Mouse (Mus musculus) CH12.LX (cell line): ENCODE results near the gene Ash1l. TPM values are rescaled to one million over a fixed set of nuclear protein-coding genes. Genes with fewer than 3 reads are reported as not detected.

ENCODE experiments used
- DNase-seq: peaks from one replicate; pipeline ENCODE4 v3.0.0-alpha.2; 2013; ENCODE audit errors: extremely low read depth
- H3K27ac ChIP-seq: 2 replicates; pipeline ENCODE4 v1.5.1; 2012; ENCODE audit warnings: low read depth, mild to moderate bottlenecking, control low read depth, moderate library complexity; ENCODE audit not compliant: insufficient read depth
- H3K27me3 ChIP-seq: replicated peaks from 2 replicates; pipeline ENCODE3; 2012; ENCODE audit warnings: inconsistent platforms
- H3K36me3 ChIP-seq, 2 experiments: replicated peaks in 1 of 2; 2 replicates each; pipeline versions ENCODE3 to v1.6.1; 2012; ENCODE audit warnings: inconsistent platforms in 1 of 2, low read length in 1 of 2, mild to moderate bottlenecking in 1 of 2, mixed read lengths in 1 of 2, moderate library complexity in 1 of 2; ENCODE audit not compliant: control insufficient read depth in 1 of 2, insufficient read depth in 1 of 2
- H3K4me1 ChIP-seq, 2 experiments: 2 replicates each; pipeline ENCODE4 v1.6.1; 2012; ENCODE audit warnings: inconsistent platforms in 1 of 2, moderate library complexity in 1 of 2; ENCODE audit not compliant: insufficient read depth in 2 of 2, control insufficient read depth in 1 of 2
- H3K4me2 ChIP-seq: 2 replicates; pipeline ENCODE4 v1.6.1; 2012; ENCODE audit warnings: low read depth, mild to moderate bottlenecking, control low read depth; ENCODE audit not compliant: poor library complexity, insufficient read depth, severe bottlenecking
- H3K4me3 ChIP-seq, 3 experiments: fragments of 150-350 bp in 1 of 3; sonication (generic) in 1 of 3; replicated peaks in 1 of 3; 2 replicates each; pipeline versions ENCODE3 to v1.5.1; 2011 to 2012; ENCODE audit warnings: low read depth in 2 of 3, low read length in 2 of 3, mild to moderate bottlenecking in 2 of 3, moderate library complexity in 2 of 3, control low read depth in 1 of 3, improper control_type of control experiment in 1 of 3, inconsistent platforms in 1 of 3, mixed read lengths in 1 of 3; ENCODE audit not compliant: poor library complexity in 1 of 3
- H3K79me2 ChIP-seq: replicated peaks from 2 replicates; pipeline ENCODE4 v1.6.1; 2012; ENCODE audit warnings: mild to moderate bottlenecking, moderate library complexity; ENCODE audit not compliant: control insufficient read depth, poor library complexity, insufficient read depth, severe bottlenecking; ENCODE audit errors: extremely low read depth
- H3K9ac ChIP-seq: 2 replicates; pipeline ENCODE4 v1.6.1; 2012; ENCODE audit warnings: low read depth, mild to moderate bottlenecking, control low read depth, moderate library complexity; ENCODE audit not compliant: insufficient read depth
- H3K9me3 ChIP-seq: replicated peaks from 2 replicates; pipeline ENCODE3; 2012; ENCODE audit warnings: low read length, inconsistent platforms, mixed read lengths
- CTCF ChIP-seq, 2 experiments: IDR thresholded peaks in 1 of 2; conservative IDR thresholded peaks in 1 of 2; 2 replicates each; pipeline ENCODE4 v1.5.1; 2011 to 2012; ENCODE audit warnings: low read depth in 2 of 2, low read length in 2 of 2, improper control_type of control experiment in 1 of 2, inconsistent platforms in 1 of 2, mild to moderate bottlenecking in 1 of 2, moderate library complexity in 1 of 2
- EP300 ChIP-seq: IDR thresholded peaks from 2 replicates; pipeline ENCODE4 v1.6.1; 2011; ENCODE audit warnings: low read length, improper control_type of control experiment
- ETS1 ChIP-seq: conservative IDR thresholded peaks from 2 replicates; pipeline ENCODE4 v1.6.1; 2012; ENCODE audit warnings: low read depth, mild to moderate bottlenecking, inconsistent platforms, low read length, improper control_type of control experiment, moderate library complexity
- JUND ChIP-seq: conservative IDR thresholded peaks from 2 replicates; pipeline ENCODE4 v1.6.1; 2011; ENCODE audit warnings: low read depth, low read length, improper control_type of control experiment
- MAFK ChIP-seq: IDR thresholded peaks from 2 replicates; pipeline ENCODE4 v1.6.1; 2011; ENCODE audit warnings: low read length, improper control_type of control experiment; ENCODE audit not compliant: insufficient replicate concordance
- NELFE ChIP-seq: IDR thresholded peaks from 2 replicates; pipeline ENCODE4 v1.6.1; 2011; ENCODE audit warnings: low read depth, low read length, improper control_type of control experiment
- POLR2AphosphoS2 ChIP-seq: IDR thresholded peaks from 2 replicates; pipeline ENCODE4 v1.6.1; 2011; ENCODE audit warnings: low read depth, low read length, improper control_type of control experiment
- RAD21 ChIP-seq: IDR thresholded peaks from 2 replicates; pipeline ENCODE4 v1.6.1; 2011; ENCODE audit warnings: low read depth, mild to moderate bottlenecking, low read length, improper control_type of control experiment, moderate library complexity
- TBP ChIP-seq: conservative IDR thresholded peaks from 2 replicates; pipeline ENCODE4 v1.6.1; 2011; ENCODE audit warnings: low read depth, low read length, improper control_type of control experiment
- ZC3H11A ChIP-seq: IDR thresholded peaks from 2 replicates; pipeline ENCODE4 v1.6.1; 2012; ENCODE audit warnings: low read depth, mild to moderate bottlenecking, inconsistent platforms, low read length, improper control_type of control experiment
- ZKSCAN1 ChIP-seq: IDR thresholded peaks from 2 replicates; pipeline ENCODE4 v1.6.1; 2012; ENCODE audit warnings: low read depth, inconsistent platforms, low read length, improper control_type of control experiment, borderline replicate concordance
- ZMIZ1 ChIP-seq: IDR thresholded peaks from 2 replicates; pipeline ENCODE4 v1.6.1; 2012; ENCODE audit warnings: low read depth, mild to moderate bottlenecking, inconsistent platforms, low read length, improper control_type of control experiment
- dilution Hi-C: fragments of 300-500 bp; cut with MboI; formaldehyde crosslinking; loops from 2 replicates; pipeline ENCODE4 v1.14.3; 2020; ENCODE audit warnings: low sequenced_read_pairs; ENCODE audit not compliant: extremely low pct_unique_long_range_greater_than_20kb, extremely low pct_ligation_motif_present
- in situ Hi-C: fragments of 300-500 bp; cut with MboI; formaldehyde crosslinking; loops from 3 replicates; pipeline ENCODE4 v1.14.3; 2019; ENCODE audit warnings: low sequenced_read_pairs, low pct_ligation_motif_present, low pct_unique_long_range_greater_than_20kb, mixed read lengths
- polyA plus RNA-seq: library from polyadenylated mRNA; unstranded; fragments of >175 nt; gene quantifications from 2 replicates; pipeline ENCODE4 v1.2.1, GENCODE M21; 2012; ENCODE audit warnings: low read depth; ENCODE audit not compliant: insufficient read length
- total RNA-seq, 2 experiments: library from RNA; depleted of rRNA; stranded (reverse); fragments of 300-350 nt in 1 of 2; fragments of >200 nt in 1 of 2; gene quantifications; 2 replicates each; pipeline ENCODE4 v1.2.3; 2012 to 2014

Ash1l gene
- total and polyA plus RNA-seq, 3 experiments: 2.9 to 9.7 (median 5.8) TPM

DNA sequence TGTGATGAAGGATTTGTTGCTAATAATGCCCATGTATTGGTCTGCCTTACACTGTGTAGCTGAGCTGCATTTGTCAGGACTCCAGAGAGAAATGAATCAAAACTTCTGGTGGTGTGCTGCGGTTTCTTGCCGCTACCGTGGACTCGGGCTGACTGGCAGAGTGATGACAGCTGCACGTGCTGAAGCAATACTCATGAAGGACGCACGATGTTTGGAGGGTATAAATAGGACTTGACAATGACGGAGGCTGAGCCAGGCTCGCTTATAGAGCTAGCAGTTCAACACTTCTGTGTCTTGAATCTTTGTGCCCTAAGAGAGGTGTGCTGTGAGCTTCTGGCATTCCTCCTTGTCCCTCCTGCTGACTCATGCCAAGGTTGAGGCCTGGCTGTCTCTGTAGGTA is 29.0 kb upstream of the Ash1l start:
- peaks cover 9% of the 10 kb centered on the region for H3K9me3 ChIP-seq
- H3K27me3 ChIP-seq: no peaks in the 10 kb centered on the region
- in situ Hi-C loops: no loop called here
- H3K4me2 ChIP-seq: no peak overlapping the region
- H3K4me1 ChIP-seq: no peaks in the 10 kb centered on the region
- H3K79me2 ChIP-seq: no peaks in the 10 kb centered on the region
- dilution Hi-C loops: no loop called here
- no peak overlapping the region for H3K27ac ChIP-seq
- TF ChIP-seq NELFE: no peak
- TF ChIP-seq ZC3H11A: no peak
- no peak for TF ChIP-seq MAFK
- no peak for TF ChIP-seq RAD21
- TF ChIP-seq TBP: no peak
- no peak for TF ChIP-seq JUND
- no peak for TF ChIP-seq ZMIZ1
- no peak for TF ChIP-seq EP300
- TF ChIP-seq ZKSCAN1: no peak
- no peak overlapping the region for H3K9ac ChIP-seq
- no peak overlapping the region for H3K4me3 ChIP-seq
- peaks cover 41 to 74% of the 10 kb centered on the region in 2 experiments for H3K36me3 ChIP-seq
- no peak for DNase-seq

GRCm38 (mm10) chr3:88923989-88924591 is 26.3 kb upstream of the Ash1l start:
- Histone ChIP-seq H3K36me3 (peaks cover 62 to 90% of the 10 kb centered on the region in 2 experiments), H3K4me3 (no peak overlapping the region), H3K9me3 (peaks cover 9% of the 10 kb centered on the region), H3K4me2 (no peak overlapping the region), H3K27ac (no peak overlapping the region), H3K4me1 (no peaks in the 10 kb centered on the region), H3K9ac (no peak overlapping the region), H3K79me2 (no peaks in the 10 kb centered on the region), H3K27me3 (no peaks in the 10 kb centered on the region)
- dilution Hi-C loops (no loop called here), in situ Hi-C loops (no loop called here)
- TF ChIP-seq ETS1 (no peak), MAFK (no peak)
- no peak for DNase-seq

- in situ Hi-C loops (loop anchor here (25.0 kb wide), 1 partner anchor 112 kb away; no protein-coding TSS in a partner anchor), dilution Hi-C loops (no loop called here)
- Histone ChIP-seq H3K9me3 (peaks cover 9% of the 10 kb centered on the region), H3K27ac (no peak overlapping the region), H3K4me2 (no peak overlapping the region), H3K9ac (no peak overlapping the region), H3K4me3 (no peak overlapping the region), H3K4me1 (no peaks in the 10 kb centered on the region), H3K36me3 (peaks cover 67 to 98% of the 10 kb centered on the region in 2 experiments), H3K27me3 (no peaks in the 10 kb centered on the region), H3K79me2 (no peaks in the 10 kb centered on the region)
- no peak for DNase-seq
- TF ChIP-seq POLR2AphosphoS2 (no peak), CTCF (conservative IDR thresholded peaks at IDR 0.05 in 1 of 2, IDR thresholded peaks at IDR 0.05 in 1 of 2; ENCODE audit: low read depth in 2 of 2, low read length in 2 of 2) (peak in 1 of 2 experiments; percentile 25; a peak in 1 of 4 replicates)
These were observed 24.8 kb upstream of the Ash1l start for GRCm38 (mm10) chr3:88925651-88926050.
